Mouse (Mus musculus) stomach, adult 2 months (tissue): ENCODE measurements around the gene Asb13. TPM values are rescaled to one million over a fixed set of nuclear protein-coding genes. Genes with fewer than 3 reads are reported as not detected.

ENCODE experiments used
- polyA plus RNA-seq: library from polyadenylated mRNA; depleted of rRNA; stranded (reverse); fragments of >200 nt; gene quantifications from 2 replicates; pipeline ENCODE4 v1.2.3, GENCODE M21; 2012; rRNA removed

The Asb13 gene
- 19.7 and 24.0 TPM in 2 replicates for polyA plus RNA-seq

DNA sequence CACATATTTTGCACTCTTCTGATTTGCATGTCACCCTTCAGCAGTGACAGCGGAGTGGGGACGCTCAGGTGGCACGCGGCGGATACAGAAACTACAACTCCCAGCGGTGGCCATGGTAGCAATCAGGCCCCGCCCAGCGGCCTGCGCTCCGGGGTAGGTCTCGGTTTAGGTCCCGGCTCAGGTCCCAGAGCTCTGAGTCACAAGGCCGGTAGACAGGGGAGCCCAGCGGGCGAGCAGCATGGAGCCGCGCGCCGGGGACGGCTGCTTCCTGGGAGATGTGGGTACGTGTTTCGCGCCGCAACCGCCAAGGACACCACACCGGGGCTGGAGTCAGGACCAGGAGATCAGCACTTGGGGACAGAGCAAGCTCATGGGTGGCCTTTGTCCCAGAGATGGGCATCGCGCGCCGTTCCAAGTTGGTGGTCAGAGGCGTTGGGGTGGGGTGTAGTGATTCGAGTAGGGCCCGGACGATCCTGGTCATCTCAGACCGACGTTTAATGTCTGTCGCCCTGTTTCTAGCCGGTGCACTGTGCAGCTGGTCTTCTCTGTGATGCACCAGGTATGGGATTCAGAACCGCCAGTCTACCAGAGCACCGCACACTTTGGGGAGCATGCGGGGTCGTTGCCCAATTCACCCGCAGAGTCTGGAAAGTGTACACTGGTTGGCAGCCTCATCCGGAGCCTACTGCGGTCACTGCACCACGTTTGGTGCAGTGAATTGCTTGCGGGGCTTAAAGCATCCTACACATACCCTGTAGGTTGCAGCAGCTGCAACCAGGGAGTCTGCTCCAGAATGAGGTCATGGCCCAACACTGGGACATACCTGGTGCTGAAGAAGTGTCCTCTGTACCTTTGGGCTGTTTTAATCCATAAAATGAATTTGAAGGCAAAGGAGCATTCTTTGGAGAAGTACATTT lies at the start of gene Asb13:
TSS of gene Asb13 (plus strand) at position 138 of the 917 bp plus-strand sequence.

DNA sequence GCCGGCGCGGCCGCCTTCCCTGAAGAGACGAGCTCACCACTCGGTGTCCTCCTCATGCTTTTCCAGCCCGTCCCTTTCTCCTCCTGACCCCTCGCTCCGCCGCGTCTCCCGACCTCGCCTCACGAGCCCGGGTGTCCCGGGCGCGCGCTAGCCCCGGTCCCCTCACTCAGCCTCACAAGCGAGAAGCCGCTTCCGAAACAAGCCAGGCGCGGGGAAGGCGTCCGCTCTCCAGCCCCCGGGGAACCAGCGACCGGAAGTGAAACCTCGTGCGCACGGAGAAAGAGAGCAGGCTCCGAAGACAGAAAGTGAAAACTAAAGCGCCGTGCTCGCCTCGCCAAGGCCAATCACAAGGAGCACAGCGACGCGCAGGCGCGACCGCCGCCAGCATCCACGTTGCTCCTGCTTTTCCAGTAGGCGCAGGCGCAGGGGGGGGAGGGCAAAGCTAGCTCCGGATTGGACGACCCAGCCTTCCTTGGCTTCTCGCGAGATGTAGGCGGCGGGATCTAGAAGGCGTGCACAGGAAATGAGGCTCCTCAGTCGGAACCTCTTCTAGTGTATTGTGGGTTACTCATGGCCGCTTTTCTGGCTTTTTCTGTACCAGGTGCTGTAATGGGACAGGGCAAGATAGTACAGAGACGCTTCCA lies 22.9 kb upstream of the Asb13 start, which contains the start of gene Fam208b:
TSS of gene Fam208b (minus strand) at position 314 of the 644 bp plus-strand sequence.

Other genes starting within 250 kb of the Asb13 start
- 124 and 134 TPM in 2 replicates for gene Gdi2, start 96.0 kb upstream of the Asb13 start, polyA plus RNA-seq
- 0.26 and 0.42 TPM in 2 replicates for gene Fam208b, start 22.9 kb upstream of the Asb13 start, polyA plus RNA-seq
- 20.2 and 21.6 TPM in 2 replicates for gene Calml3, start 170.3 kb downstream of the Asb13 start, polyA plus RNA-seq
- gene Calm4, start 203.7 kb downstream of the Asb13 start, polyA plus RNA-seq, result 4.5 TPM in 2 replicates
- gene Calm5, start 220.1 kb downstream of the Asb13 start, polyA plus RNA-seq, result not detected in 2 replicates